Mouse (Mus musculus): ENCODE measurements at regions not wholly inside any gene's neighbourhood (a gene's known extent, or its start where the extent isn't known, plus 50 kb on each side); places are given as distances from the start of the nearest gene placed in this dataset.
A peak's percentile ranks its signal among the peaks of the same experiment; 100 is the strongest.
"Not testable (repeated sequence)": the region's sequence is repeated elsewhere in the genome, so short reads cannot be mapped to it uniquely, and the experiment has no call there.

DNA sequence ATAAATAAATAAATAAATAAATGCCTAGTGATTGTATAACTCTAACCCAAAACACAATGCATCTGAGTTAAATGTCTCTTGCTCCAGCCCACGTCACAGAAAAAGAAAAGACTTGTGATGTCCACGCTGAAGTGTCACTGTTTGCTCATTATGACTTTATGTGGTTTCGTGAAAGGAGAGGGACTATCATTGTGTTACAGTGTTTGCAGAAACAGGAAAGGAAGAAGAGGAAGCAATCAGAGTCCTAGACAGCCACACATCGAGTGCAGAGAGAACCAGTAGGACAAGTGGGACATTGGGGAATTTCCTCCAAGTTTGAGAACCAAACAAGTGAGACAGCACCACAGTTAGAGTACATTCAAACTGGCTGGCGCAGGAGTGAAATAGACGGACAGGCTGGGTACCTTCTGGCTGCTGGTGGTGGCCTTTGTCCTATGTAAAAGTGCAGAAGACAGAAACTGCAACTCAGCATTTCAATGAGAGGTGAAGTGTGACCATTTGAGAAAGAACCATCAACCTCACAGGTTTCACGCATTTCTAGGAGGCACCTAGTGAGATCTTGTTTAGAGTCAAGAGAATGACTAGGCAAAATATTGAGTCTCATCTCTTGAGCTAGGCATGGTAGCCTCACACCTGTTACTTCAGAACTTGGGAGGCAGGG, 59.6 kb downstream of the Fasl start:
- no peak for DNase-seq

DNA sequence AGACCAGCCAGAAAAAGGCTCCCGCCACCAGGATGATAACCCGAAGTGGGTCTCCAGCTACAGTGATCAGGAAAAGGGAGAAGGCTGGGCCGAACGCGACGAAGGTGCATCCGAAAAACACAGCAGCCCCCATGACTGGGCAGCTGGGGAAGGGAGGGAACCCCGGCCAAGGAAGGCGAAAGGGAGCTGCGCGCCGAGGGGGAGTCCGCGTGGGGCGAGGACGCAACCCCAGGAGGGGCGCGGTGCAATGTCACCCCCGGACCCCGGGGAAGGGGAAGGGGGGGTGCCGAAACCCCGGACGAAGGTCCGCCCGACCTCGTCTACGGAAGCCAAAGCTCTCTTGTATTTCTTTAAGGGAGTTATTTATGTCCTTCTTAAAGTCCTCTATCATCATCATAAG, 60.9 kb downstream of the Fasl start:
- not testable (repeated sequence) for DNase-seq

DNA sequence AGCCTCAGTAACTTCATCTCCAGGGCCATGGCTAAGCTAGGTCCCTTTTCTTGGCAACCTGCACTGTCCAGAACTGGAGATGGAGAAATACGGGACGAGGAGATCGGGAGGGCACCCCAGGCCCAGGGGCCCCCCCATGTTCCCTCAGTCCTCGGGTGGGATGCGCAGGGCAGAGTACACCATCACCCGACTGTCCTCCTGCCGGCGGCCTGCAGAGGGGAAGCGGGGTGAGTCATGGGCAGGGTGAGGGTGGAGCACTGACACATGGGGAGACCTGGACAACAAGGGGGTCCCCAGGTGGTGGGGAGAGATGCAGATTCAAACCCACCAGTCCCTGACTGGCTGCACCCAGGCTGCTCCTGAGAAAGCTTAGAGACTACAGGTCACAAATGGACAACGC, 62.2 kb downstream of the Fasl start:
- not testable (repeated sequence) for DNase-seq

DNA sequence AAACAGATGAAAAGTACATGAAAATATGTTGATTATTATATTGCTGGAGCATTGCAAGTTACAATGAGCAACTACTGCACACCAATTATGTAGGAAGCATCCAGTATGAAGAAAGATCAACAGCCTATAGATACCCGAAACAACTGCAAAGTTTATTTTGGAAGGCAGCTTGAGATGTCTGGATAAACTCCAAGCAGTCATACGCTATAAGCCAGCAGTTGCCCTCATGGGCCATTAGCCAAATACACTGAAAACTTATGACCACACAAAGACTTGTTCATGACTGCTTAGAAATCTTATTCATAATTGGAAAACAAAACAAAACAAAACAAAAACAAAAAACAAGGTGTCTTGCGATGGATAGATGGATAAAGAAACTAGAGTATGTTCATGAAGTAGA, 68.4 kb downstream of the Fasl start:
- DNase-seq: no peak

DNA sequence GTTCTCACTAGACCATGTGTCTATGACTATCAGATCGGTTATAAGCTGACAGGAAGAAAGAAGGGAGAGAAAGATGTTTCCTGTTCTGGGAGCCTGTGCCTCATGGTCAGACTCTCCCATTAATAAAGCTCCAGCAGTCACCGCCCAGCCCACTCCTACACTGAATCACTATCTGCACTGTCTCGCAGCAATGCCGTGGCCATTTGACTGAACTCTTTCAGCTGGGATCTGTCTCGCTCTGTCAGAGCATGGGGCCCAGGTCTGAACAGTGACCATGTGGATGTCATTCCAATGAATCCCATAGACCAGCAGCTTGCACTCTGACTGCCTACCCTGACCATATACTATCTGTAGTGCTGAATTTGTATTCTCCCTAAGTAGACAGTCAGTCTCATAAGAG, 70.0 kb downstream of the Fasl start:
- no peak for DNase-seq

DNA sequence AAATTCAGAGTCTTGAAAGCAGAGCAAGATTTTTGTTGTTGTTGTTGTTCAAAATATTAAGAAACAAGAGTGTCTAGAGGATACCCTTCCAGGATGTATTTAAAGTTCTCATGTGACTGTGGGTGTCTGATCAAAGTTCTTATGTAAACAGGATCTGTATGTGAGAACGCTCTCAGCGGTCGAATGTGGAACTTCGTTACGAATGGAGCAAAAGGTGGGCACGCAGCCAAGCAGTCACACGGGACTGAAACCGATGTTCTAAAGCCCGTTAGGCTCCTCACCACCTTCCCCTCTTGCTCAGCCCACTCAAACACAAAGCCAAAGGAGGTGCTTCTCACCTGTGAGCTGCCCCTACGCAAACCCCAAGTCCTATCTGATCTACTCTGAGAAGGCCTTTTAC, 75.4 kb downstream of the Fasl start:
- DNase-seq: peak; percentile 59

DNA sequence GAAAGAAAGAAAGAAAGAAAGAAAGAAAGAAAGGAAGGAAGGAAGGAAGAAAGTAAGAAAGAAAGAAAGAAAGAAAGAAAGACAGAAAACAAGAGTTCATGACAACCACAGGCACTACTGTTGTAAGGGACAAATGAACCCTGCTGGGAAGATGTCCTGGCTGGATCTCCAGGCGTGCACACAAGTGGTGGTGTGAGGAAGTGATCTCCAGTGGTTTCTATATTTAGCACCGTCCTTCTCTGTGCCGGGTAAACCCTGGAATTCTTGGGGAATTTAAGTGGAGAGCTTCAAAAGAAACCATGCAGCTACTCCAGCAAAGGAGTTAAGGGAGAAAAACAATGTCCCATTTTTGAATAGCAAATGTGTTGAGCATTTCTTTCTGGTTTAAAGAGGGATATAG, 76.0 kb downstream of the Fasl start:
- no peak for DNase-seq

DNA sequence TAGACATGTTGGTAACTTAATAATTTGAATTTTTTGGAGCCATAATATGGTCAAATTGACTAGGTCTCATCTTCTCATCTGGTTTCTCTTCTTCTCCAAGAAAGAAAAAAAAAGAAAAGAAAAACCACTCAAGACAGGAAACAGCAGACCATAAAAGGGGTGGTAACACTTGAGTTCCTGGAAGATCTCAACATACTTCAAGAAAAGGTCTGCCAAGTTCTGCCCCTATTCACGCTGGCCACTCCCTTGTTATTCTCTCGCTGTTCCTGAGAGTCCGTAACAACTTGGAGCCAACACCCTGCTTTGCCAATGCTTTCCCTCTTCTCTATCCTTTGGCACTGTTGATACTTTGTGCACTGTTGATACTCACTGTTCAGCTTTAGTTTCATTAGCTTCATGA, 81.2 kb downstream of the Fasl start:
- no peak for DNase-seq

DNA sequence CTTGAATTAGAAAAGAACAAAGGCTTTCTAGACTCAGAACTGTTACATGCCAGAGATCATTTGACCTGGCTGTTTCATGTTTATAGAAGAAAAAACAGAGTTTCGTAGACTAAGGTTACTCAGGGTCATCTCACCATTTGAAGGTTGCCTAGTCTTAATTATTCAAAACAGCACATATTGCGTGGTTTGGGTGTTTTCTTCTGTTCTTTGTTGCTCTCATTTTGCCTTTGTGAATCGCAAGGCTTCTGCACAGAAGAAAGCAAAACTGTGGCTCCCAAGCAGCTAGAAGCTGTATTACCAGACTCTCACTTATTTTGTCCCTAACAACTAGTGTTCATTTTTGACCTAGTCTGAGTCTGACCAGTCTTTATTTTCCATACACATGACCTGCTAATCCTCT, 83.3 kb downstream of the Fasl start:
- DNase-seq: no peak

DNA sequence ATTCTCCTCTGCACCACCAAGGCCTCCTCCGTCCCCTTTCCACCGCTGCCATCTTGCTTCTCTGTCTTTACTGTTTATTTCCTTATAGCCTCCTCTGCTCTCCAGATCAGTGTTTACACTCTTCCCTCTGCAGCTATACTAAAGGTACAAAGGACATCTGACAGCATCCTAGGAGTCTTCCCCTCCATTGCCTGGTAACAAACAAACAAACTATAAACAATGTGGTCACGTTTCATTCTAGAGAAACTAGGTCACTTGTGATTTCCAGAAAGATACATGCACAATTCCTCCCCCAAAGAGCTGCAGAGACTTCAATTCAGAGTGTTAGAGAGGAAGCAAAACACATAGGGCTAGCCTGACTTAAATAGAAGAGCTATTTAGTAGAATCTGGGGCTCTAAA, 83.8 kb downstream of the Fasl start:
- no peak for DNase-seq

DNA sequence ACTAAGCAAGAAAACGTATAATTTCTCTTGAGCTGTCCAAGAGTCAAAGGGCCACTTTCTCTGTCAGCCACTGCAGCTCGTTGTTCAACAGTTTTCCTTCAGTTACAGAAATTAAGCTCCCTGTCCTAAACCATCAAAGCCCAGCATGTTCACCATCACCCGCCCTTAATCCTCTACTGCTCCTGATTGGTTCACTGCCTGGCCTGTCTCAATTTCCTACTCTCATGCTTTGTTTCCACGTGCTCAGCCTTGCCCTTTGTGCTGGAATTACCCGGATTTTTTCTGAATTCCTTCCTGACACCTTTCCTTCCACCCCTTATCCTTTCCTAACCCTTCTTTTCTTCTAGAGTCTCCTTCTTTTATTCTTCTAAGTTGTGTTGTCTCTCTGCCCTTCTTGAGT, 92.4 kb downstream of the Fasl start:
- DNase-seq: no peak

DNA sequence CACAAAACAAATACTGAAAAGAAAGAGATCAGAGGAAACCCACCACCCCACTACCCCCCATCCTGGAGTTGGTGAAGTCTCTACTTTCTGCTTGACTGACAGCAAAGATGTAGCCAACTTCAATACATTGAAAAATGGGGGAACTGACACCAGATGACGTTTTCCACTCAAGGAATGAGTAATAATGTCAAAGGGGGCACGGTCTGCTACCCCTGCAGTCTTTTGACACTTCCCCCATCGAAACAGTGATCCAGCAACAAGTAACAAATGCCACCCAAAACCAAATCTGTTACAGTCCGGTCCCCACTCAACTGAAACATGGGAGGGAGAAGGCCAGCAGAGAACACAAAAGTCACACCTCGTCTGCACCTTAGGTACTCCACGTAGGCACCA, 94.5 kb downstream of the Fasl start:
- DNase-seq: no peak

DNA sequence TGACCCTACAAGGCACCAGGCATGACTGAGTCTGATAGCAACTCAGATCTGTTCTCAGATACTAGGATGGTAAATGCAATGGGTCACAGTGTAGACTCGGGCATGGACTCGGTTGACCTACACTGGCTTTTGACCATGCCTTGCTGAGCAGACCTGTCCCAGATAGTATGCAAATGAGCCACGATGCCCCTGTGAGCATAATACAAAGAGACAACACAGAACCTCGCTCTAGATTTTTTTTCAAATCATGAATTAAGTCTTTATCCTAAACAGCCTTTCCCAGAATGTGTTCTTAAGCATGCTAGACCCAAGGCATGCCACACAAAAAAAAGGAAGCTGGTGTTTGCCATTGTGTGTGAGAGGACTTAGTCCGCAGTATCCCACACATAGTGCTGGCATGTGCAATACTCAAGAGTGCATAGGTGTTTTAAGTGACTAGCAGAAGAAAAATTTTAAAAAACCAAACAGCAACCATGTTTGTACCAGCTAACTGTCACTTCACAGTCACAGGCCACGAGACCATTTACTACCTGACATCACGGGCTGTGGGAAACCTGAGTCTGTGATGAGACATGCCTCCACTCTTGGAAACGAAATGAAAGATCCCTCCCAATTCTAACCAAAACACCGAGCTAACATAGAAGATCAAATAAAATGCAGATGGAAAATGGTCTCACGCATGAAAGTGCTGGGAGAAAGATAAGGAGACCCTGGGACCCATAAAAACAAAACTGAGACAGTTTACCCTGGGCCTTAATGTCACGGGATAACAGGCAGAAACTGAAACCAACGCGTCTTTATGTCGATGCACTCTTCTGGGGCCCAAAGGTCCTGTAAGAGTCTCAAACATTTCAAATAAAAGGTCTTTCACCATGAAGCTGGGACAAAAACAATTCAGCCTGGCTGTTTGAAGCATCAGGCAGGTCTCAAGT, 95.2 kb downstream of the Fasl start:
- DNase-seq: no peak

DNA sequence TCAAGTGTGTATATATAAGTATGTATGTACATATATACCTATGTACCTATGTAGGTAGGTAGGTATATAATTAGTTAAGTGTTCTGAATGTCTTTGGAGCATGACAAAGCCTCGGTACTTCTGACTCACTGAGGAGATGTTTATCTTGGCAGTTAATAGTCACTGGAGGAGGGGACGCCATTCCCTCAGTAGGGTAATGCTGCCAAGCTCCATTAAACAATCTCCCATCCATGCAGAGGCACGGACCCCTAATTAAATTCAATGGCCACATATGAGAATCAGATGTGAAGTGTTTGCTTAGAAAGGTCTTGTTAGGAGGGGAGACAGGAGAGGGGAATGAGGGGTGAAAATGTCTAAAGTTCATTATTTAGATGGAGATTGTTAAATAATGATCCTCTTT, 99.3 kb downstream of the Fasl start:
- DNase-seq: no peak

DNA sequence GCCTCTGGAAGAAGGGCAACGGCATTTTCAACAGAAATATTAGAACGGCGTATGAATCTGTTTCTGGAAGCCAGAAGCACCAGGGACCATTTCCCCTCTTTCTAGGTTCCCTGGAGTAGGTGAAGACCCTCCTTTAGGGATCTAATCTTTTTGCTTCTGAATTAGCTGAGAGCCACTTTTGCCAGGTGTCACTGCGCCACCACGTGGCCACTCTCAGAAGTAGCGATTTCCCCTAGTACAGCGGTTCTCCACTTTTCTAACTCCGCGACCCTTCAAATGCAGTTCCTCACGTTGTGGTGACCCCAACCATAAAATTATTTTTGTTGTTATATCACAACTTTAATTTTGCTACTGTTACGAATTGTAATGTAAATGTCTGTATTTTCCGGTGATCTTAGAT, 100.7 kb downstream of the Fasl start:
- DNase-seq: peak; percentile 28

DNA sequence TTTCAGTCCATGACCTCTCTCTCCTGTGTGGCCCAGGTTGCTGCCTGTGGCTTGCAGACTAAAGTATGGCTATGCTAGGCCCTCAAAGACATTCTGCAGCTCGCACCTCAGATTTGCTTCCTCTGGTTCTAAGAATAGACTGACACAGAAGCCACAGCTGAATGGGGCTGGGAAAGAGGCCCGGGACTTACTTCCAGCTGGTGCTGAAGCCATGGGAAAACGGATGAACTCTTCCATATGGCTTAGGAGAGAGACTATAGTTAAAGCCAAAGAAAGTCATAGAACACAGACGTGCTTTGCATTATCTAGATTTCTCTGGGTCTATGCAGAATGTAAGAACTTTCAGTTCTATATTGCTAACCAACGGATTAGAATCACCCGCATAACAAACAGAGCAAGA, 107.7 kb downstream of the Fasl start:
- no peak for DNase-seq

DNA sequence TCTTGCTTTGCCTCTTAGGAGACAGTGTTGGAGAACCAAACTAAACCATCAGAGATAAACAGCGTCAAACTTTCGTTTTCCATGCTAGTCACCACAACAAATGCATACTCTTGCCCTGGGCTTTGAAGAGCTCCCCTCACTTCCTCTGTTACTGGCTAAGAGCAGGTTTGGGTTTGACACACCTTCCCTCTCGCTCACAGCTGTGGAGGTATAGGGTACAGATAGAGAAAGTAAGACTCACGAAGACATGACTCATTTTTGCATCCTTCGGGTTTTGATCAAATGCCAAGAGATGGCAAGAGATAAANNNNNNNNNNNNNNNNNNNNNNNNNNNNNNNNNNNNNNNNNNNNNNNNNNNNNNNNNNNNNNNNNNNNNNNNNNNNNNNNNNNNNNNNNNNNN, 117.4 kb downstream of the Fasl start:
- DNase-seq: no peak

DNA sequence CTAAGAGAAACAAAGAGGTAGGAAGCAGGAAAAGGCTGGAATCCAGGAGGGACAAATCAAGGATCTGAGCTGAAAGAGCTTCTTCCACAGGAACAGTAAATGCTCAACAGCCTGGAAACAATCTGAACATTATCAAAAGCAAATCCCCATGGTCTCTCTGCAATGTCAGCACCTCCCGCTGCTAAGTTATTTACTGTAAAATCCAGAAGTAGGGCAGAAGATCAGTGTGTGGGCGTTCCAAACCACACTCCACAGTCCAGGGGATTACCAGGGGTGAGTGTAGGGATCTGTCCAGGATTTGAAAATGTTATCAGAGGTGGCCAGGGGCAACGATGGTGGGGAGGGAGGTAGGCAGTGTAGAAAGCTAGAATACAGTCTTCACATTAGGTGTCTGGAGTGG, 124.0 kb downstream of the Fasl start:
- DNase-seq: no peak

DNA sequence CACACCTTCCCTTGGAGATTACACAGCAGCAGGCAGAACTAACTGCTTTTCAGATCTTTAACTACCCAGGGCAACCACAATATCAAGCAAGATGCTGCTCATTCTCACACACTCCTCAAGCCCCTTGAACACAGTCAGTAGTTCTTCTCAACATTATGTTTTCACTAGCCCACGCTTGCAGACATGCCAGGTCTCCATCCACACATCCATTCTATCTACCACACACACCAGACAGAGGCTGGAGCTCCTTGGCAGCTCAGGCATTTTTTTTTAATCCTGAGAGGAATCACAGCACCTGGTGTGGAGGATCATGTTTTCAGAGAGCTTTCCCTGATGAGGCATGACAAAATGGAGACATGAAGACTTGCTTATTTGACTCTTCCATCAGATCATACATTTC, 124.9 kb downstream of the Fasl start:
- DNase-seq: peak; percentile 3

DNA sequence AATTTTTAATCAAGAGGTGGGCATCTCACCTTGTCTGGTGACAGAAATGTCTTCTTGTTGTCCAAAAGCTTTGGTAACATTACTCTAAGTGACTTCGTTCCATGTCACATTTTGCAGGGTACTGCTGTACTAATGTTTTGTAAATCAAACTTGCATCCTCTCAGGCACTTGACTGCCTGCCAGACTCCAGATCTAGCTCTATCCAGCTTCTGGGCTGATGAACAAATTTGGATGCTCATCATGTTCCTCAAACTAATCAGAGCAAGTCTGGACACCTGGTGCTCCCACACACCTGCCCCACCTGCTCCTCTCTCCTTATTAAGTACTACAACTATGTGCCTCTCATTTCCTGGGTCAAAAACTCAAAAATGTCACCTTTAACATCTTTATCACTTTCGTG, 126.1 kb downstream of the Fasl start:
- no peak for DNase-seq

DNA sequence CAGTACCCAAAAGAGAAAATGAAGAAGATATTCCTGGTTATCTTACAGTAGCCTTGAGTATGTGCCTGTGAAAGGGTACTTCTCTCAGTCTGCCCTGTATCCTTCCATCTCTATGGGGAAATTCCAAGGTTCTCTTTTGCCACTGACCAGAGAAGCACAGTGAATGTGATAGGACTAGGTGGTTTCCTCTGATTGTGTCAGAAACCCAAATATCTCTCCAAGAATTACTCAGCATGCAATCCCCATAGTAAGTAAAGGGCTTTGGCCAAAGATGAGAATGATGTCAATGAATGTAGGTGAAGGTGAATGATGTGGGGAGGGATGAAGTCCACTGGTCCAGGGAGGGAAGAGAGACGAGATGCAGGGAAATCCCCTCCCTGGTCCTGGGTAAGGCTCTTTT, 130.8 kb downstream of the Fasl start:
- no peak for DNase-seq

DNA sequence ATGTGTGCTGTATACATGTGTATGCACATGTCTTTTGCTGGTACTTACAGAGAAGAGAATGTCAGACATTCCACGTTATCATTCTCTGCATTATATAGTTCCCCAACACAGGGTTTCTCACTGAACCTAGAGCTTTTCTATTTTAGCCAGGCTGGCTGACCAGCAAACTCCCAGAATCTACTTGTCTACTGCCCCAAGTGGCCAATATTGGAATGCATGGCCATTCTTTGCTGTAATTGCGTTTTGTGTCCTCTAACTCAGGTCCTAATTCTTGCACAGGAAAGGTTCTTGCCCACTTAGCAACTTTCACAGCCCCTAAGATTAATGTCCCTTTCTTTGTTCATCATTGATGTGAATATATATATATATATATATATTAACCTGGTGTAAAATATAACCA, 138.9 kb downstream of the Fasl start:
- no peak for DNase-seq

DNA sequence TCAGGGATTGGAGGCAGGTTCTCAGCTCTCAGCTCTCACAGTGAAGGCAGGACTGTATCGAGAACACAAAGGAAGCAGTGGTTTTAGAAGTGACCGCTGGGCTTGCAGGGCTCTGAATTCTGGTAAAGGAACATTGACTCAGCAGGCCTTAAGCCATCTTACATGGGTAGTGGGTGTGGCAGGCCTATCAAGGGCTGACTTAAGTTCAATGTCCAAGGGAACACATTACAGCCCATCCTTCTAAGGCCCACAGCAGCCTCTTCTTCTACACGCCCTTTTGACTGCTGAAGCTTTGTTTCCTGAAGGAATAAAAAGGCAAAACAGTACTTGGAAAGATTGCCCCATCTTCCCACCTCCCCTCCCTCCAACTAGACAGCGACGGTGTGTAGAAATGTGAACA, 137.6 kb downstream of the Tnfsf18 start:
- DNase-seq: no peak

DNA sequence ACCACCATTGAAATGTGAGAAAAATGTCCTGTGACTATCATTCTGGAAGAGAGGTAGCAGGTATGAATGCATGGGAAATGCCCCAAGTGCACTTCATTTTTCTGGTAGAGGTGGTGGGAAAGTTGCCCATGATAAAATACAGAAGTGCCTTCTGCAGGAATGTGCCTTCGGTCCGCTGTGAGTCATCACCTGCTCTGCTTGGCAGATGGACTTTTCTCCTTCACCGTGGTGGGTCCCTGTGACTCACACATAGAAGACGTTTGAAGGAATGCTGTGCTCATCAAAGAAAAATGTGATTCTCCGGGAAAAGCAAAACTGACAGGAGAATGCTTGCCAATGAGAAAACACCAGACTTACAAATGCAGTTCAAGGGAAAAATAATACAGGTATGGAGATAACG, 126.8 kb downstream of the Tnfsf18 start:
- DNase-seq: peak; percentile 54

DNA sequence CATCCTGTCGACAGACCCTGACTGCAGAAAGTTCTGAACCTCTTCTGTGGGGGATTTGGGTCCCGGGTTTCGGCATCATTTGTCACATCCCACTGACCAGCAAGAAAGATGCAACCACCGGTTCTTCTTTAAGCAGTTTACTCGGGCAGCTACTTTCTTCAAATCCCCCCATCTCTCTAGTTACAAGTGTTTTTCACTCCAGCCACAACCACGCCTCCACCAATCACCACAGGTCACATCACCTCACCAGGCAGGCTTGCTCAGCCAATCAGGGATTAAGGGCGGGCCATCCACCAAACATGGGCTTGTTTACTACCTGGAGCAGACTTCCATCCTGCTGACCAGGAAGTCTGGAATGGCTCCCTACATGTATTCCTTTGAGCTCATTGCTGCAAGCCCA, 119.6 kb downstream of the Tnfsf18 start:
- DNase-seq: not testable (repeated sequence)

Measured in right cerebral cortex, adult 18-20 months (tissue).